Mouse (Mus musculus) adipocyte (in vitro differentiated cells): ENCODE data around the gene Cdon.

ENCODE experiments used
- DNase-seq: peaks from one replicate; pipeline ENCODE4 v3.0.0-alpha.2; 2016; ENCODE audit warnings: low spot score

Cdon gene

GRCm38 (mm10) chr9:35493733-35494092 is 72.8 kb downstream of the Cdon start:
- no peak for DNase-seq

- no peak for DNase-seq
Measured at GRCm38 (mm10) chr9:35494937-35495336, 74.0 kb downstream of the Cdon start.

- no peak for DNase-seq
Measured at GRCm38 (mm10) chr9:35495471-35495870, 74.5 kb downstream of the Cdon start.

- no peak for DNase-seq
Measured at GRCm38 (mm10) chr9:35499946-35500345, 79.0 kb downstream of the Cdon start.

GRCm38 (mm10) chr9:35502361-35503000 is 81.6 kb downstream of the Cdon start:
- no peak for DNase-seq

- peak; percentile 55 for DNase-seq
Measured at GRCm38 (mm10) chr9:35508234-35508633, 87.3 kb downstream of the Cdon start.

GRCm38 (mm10) chr9:35513900-35514299 is 93.0 kb downstream of the Cdon start:
- no peak for DNase-seq

- DNase-seq: no peak
Measured at GRCm38 (mm10) chr9:35516182-35516581, 95.3 kb downstream of the Cdon start.

GRCm38 (mm10) chr9:35516711-35517110 is 95.8 kb downstream of the Cdon start:
- no peak for DNase-seq

GRCm38 (mm10) chr9:35518169-35518568 is 97.2 kb downstream of the Cdon start, which contains the start of gene Gm1113:
Gene Gm1113, minus strand, starts transcription at chr9:35518269.
- DNase-seq: no peak

GRCm38 (mm10) chr9:35520631-35521348 is 99.9 kb downstream of the Cdon start:
- no peak for DNase-seq

GRCm38 (mm10) chr9:35522241-35522640 is 101.3 kb downstream of the Cdon start:
- DNase-seq: no peak

- DNase-seq: peak; percentile 65
Measured at GRCm38 (mm10) chr9:35522821-35523515, 102.0 kb downstream of the Cdon start.

- DNase-seq: peak; percentile 85
Measured at GRCm38 (mm10) chr9:35523541-35523940, 102.6 kb downstream of the Cdon start.

- peak; percentile 83 for DNase-seq
Measured at GRCm38 (mm10) chr9:35523941-35524411, 103.0 kb downstream of the Cdon start.

- no peak for DNase-seq
Measured at GRCm38 (mm10) chr9:35529141-35529540, 108.2 kb downstream of the Cdon start.

GRCm38 (mm10) chr9:35529796-35530195 is 108.9 kb downstream of the Cdon start:
- no peak for DNase-seq

GRCm38 (mm10) chr9:35533266-35533665 is 112.3 kb downstream of the Cdon start:
- peak; percentile 45 for DNase-seq

- DNase-seq: peak; percentile 80
Measured at GRCm38 (mm10) chr9:35535110-35535509, 114.2 kb downstream of the Cdon start.

- DNase-seq: no peak
Measured at GRCm38 (mm10) chr9:35535876-35536275, 114.9 kb downstream of the Cdon start.

GRCm38 (mm10) chr9:35539001-35539750 is 118.2 kb downstream of the Cdon start:
- DNase-seq: no peak

- DNase-seq: no peak
Measured at GRCm38 (mm10) chr9:35541024-35541423, 120.1 kb downstream of the Cdon start.
